Mouse (Mus musculus) embryo, embryonic 10 days (tissue): Measurements from ENCODE around the gene Cyp2d10.
"Not testable (repeated sequence)": the region's sequence is repeated elsewhere in the genome, so short reads cannot be mapped to it uniquely, and the experiment has no call there.

Experiments used
- DNase-seq: peaks from one replicate; pipeline ENCODE4 v3.0.0-alpha.2; 2015; ENCODE audit warnings: low spot score

The Cyp2d10 gene

GRCm38 (mm10) chr15:82406981-82407380 is at the start of gene Cyp2d10:
Gene Cyp2d10, minus strand, starts transcription at chr15:82407195.
- DNase-seq: no peak

GRCm38 (mm10) chr15:82456086-82456790 is 49.2 kb upstream of the Cyp2d10 start:
- DNase-seq: not testable (repeated sequence)

DNA sequence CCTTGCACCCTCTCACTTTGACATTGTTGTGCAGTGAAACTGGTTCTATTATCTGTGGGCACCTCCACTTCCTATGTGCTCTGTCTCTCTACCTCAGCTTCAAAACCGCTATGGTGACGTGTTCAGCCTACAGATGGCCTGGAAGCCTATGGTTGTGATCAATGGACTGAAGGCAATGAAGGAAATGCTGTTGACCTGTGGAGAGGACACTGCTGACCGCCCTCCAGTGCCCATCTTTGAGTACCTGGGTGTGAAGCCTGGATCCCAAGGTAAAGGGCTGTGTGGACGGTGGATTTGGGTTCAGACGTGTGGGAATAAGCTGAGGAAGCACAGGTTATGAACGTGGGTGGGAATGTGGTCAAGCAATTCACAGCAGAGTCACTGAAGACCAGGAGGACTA is 46.5 kb upstream of the Cyp2d10 start:
- not testable (repeated sequence) for DNase-seq

- DNase-seq: not testable (repeated sequence)
Observed at GRCm38 (mm10) chr15:82452133-82452532, 45.1 kb upstream of the Cyp2d10 start.

GRCm38 (mm10) chr15:82450045-82450444 is 43.0 kb upstream of the Cyp2d10 start:
- not testable (repeated sequence) for DNase-seq

DNA sequence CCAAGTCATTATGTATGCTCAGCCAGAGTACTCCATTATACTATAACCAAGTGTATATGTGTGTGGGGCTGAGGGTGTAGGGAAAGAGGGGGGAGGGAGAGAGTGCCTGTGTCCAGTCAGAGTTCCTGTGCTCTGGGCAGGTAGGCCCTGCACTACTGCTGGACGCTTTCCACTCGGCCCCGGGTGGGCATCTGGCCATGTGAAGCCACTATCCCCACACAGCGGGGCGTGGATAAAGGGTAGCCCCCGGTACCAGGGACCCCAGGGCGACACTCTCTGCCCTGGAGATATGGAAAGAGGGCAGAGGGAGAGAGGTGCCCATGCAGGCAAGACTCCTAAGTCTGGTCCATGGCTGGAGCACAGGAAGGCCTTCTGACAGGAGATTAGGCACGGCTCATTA is 38.2 kb upstream of the Cyp2d10 start:
- no peak for DNase-seq

DNA sequence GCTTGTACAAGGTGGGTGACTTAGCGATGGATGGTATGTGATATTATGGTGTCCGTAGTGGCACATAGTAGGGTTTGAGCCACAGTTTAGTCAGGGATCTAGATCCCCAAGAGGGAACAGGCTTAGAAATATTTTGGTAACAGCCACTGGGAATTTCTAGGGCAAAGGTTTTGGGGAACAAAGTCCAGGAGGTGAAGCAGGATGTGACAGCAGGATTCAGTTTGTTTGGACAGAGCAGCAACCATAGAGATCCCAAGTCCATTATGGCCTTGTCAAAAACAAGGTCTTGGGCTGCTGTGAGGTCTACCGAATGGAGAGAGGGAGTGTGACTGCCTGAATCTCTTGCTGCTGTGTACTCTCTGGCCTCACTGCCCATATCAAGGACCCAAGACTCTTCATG is 36.7 kb upstream of the Cyp2d10 start:
- no peak for DNase-seq

DNA sequence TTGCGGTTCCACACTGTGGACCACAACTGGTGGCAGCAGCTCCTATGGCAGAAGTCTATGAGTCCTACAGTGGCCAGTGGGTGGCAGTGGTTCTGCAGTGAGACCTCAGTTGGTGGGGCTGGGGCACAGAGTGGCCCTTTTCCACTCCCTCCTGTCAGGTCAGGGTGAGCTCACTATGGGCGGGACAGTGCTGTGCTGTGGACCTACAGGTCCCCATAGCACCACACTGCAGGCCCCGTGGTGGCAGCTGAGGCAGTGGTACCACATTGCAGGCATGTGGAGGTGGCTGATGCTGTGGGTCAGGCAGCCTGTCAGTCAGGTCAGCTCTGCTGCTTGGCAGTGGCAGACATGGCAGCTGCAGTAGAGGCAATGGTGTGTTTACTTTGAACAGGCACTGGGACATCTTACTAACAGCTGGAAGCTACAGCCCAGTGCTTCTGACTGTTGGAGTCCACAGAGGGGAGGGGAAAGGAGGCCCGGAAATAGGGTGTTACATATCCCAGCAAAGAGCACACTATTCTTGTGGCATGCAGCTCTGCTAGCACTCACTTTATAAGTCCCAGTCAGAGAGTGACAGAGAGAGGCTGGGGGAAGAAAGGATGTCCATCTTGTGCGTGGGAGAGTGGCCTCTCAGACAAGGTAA is 31.1 kb upstream of the Cyp2d10 start:
- no peak for DNase-seq

DNA sequence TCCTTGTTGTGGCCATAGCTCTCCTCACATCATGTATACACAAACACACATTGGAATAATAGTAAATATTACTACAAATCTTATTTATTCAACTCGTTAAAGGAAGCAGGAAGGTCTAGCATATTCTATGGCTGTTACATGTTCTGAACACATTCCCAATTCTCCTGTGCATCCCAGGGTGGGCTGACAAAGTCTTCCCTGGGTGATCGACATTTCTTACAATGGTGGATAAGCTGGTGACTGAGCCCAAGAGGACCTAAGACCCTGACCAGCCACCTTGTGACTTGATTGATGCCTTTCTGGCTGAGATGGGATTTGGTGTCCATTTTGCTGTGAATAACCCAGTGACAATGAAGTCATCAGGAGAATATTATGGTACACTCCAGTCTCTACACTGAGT is 28.6 kb upstream of the Cyp2d10 start:
- no peak for DNase-seq

GRCm38 (mm10) chr15:82435011-82435410 is 28.0 kb upstream of the Cyp2d10 start:
- DNase-seq: no peak

- DNase-seq: no peak
Observed at GRCm38 (mm10) chr15:82434541-82434940, 27.5 kb upstream of the Cyp2d10 start.

DNA sequence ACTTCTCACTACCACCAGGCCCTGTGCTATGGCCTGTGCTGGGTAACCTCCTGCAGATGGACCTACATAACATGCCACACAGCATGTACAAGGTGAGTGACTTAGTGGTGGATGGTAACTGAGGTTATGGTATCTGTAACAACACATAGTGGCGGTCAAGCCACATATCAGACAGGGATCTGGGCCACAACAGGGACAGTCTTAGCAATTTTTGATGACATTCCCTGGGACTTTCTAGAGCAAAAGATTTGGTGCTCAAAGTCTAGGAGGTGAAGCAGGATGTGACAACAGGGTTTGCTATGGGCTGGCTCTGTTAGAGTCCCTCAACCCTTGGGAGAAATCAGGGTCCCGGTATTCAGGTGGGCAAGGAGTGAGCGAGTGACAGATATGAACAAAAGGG is 26.6 kb upstream of the Cyp2d10 start:
- DNase-seq: no peak

DNA sequence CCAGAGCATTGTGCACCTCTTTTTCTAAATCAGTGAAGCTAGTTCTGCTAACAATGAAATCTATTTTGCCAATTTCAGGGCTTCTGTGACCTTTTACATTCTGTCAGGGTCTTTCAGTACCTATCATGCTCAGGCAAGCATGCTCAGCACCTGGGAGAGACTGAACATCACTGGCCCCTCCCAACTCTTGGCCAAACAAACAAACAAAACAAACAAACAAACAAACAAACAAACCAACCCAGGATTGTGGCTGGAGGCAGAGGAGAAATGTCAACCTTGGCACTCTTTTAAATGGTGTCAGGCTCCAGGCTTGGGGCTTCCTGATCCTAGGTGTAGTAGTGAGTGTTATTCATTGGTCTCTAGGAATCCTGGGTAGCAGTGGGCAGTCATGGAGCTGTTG is 26.1 kb upstream of the Cyp2d10 start, which contains the start of gene Cyp2d9:
Gene Cyp2d9, plus strand, starts transcription at position 301 of the 400 bp plus-strand sequence.
- no peak for DNase-seq

GRCm38 (mm10) chr15:82423471-82423870 is 16.5 kb upstream of the Cyp2d10 start:
- no peak for DNase-seq

DNA sequence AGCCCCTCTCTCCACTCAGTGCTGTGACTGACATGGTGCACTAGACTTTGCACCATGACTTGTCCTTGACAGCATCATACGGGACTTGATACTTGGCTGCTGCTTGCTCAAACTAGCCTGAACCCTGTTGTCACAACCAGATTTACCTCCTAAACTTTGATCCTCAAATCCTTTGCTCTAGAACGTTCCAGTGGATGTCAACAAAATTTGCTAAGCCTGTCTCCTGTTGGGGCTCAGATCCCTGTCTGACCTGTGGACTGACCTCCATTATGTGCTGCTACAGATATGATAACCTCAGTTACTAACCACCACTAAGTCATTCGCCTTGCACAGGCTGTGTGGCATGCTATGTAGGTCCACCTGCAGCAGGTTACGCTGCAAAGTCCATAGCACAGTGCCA is 15.9 kb upstream of the Cyp2d10 start:
- no peak for DNase-seq

- DNase-seq: no peak
Observed at GRCm38 (mm10) chr15:82418616-82419015, 11.6 kb upstream of the Cyp2d10 start.

DNA sequence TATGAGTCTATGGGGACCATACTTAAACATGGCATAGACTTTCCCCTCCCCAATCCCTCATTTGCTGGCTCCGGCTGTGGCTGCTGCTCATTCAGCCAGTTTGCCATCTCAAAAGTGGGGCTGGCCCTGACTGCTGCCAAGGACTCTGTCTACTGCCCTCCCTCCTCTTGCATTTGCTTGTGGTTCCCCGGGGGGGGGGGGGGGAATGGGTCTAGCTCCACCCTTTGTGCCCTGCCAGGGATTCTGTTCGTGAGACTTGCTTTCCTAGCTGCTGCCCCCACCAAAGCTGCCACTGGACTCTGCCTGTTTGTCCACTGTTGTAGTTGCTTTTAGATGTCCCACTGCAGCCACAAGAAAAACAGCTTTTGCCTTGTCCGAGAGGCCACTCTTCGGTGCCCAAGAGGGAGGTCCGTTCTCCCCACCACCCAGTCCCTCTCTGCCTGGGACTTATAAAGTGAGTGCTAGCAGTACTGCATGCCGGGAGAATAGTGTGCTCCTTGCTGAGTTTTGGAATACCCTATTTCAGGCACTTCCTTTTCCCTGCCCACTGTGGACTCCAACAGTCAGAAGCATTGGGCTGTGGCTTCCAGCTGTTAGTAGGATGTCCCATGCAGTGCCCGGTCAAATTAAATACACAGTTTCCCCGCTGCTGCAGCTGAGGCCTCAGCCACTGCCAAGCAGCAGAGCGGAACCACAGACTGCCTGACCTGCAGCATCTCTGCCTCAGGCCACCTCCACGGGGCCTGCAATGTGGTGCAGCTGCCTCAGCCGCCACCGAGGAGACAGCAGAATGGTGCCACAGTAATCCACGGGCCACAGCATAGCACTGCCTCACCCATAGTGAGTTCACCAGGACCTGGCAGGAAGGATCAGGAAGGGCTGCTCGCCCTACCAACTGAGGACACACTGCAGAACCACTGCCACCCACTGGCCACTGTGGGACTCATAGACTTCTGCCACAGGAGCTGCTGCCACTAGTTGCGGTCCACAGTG is 10.1 kb upstream of the Cyp2d10 start:
- DNase-seq: peak; percentile 85

GRCm38 (mm10) chr15:82407536-82407935 is 541 bp upstream of the Cyp2d10 start:
- DNase-seq: no peak

- no peak for DNase-seq
Observed at GRCm38 (mm10) chr15:82404163-82404562, 2.8 kb downstream of the Cyp2d10 start.

DNA sequence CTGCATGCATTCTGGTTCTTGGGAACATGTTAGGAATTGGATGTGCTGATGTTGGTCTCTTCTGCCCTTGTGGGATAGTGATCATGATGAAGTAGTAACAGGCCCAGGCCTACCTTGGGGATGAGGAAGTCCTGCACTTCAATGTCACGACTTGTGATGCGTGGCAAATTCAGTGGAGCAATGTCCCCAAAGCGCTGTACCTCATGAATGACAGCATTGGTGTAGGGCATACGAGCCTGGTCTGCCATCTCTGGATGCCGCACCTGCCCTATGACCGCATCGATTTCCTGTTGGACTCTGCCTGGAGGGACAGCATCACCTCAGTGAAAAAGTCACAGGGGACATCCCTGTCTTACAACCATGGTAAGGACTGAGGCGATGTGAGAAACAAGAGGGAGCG is 3.4 kb downstream of the Cyp2d10 start:
- DNase-seq: no peak

GRCm38 (mm10) chr15:82402741-82403140 is 4.3 kb downstream of the Cyp2d10 start:
- no peak for DNase-seq

- no peak for DNase-seq
Observed at GRCm38 (mm10) chr15:82402106-82402505, 4.9 kb downstream of the Cyp2d10 start.
